Mouse (Mus musculus) C2C12 (cell line): ENCODE measurements at regions not wholly inside any gene's neighbourhood (a gene's known extent, or its start where the extent isn't known, plus 50 kb on each side); places are given as distances from the start of the nearest gene placed in this dataset.
A peak's percentile ranks its signal among the peaks of the same experiment; 100 is the strongest.

Experiments
- H3K27me3 ChIP-seq: one replicate; pipeline ENCODE4 v1.6.1; 2011; ENCODE audit not compliant: control insufficient read depth, insufficient read depth, insufficient read length
- H3K36me3 ChIP-seq: one replicate; pipeline ENCODE4 v1.6.1; 2011; ENCODE audit not compliant: control insufficient read depth, insufficient read depth
- H3K4me3 ChIP-seq: one replicate; pipeline ENCODE4 v1.5.1; 2011; ENCODE audit warnings: mild to moderate bottlenecking, control low read depth; ENCODE audit not compliant: poor library complexity, insufficient read depth, severe bottlenecking
- H3K79me2 ChIP-seq: one replicate; pipeline ENCODE4 v1.6.1; 2011; ENCODE audit not compliant: control insufficient read depth, insufficient read depth
- H3K79me3 ChIP-seq: one replicate; pipeline ENCODE4 v1.6.1; 2011; ENCODE audit warnings: low read depth, control low read depth
- H3ac ChIP-seq: one replicate; pipeline ENCODE3; 2011; ENCODE audit warnings: low read depth; ENCODE audit not compliant: control insufficient read depth, insufficient read length
- CEBPB ChIP-seq: IDR thresholded peaks from one replicate; pipeline ENCODE4 v1.6.1; 2011; ENCODE audit warnings: low read depth, mild to moderate bottlenecking, control low read depth, moderate library complexity
- CTCF ChIP-seq: IDR thresholded peaks from one replicate; pipeline ENCODE4 v1.5.1; 2011; ENCODE audit not compliant: control insufficient read depth, insufficient read depth, insufficient read length
- FOSL1 ChIP-seq: IDR thresholded peaks from one replicate; pipeline ENCODE4 v1.8.0; 2011; ENCODE audit warnings: mild to moderate bottlenecking, low read length; ENCODE audit not compliant: poor library complexity, insufficient read depth, severe bottlenecking
- MAX ChIP-seq: IDR thresholded peaks from one replicate; pipeline ENCODE4 v1.6.1; 2011; ENCODE audit warnings: mild to moderate bottlenecking, control low read depth
- MYOD1 ChIP-seq: IDR thresholded peaks from one replicate; pipeline ENCODE4 v1.6.1; 2011; ENCODE audit warnings: low read depth; ENCODE audit not compliant: control insufficient read depth, insufficient read length
- MYOG ChIP-seq: IDR thresholded peaks from one replicate; pipeline ENCODE4 v1.6.1; 2011; ENCODE audit not compliant: control insufficient read depth, insufficient read length; ENCODE audit errors: extremely low read depth
- USF1 ChIP-seq: IDR thresholded peaks from one replicate; pipeline ENCODE4 v1.6.1; 2011; ENCODE audit warnings: low read depth, mild to moderate bottlenecking, control low read depth, moderate library complexity

GRCm38 (mm10) chr1:119344046-119344445, 78.0 kb downstream of the Inhbb start:
- no peak overlapping the region for H3ac ChIP-seq

GRCm38 (mm10) chr1:119335171-119335570, 86.9 kb downstream of the Inhbb start:
- H3K79me3 ChIP-seq = no peaks in the 10 kb centered on the region
- H3K4me3 ChIP-seq = no peak overlapping the region
- H3K27me3 ChIP-seq = no peaks in the 10 kb centered on the region
- H3K79me2 ChIP-seq = no peaks in the 10 kb centered on the region
- H3ac ChIP-seq = no peak overlapping the region
- H3K36me3 ChIP-seq = no peaks in the 10 kb centered on the region
- TF ChIP-seq MAX = no peak
- TF ChIP-seq USF1 = no peak
- no peak for TF ChIP-seq CEBPB
- no peak for TF ChIP-seq FOSL1
- no peak for TF ChIP-seq MYOG
- no peak for TF ChIP-seq CTCF
- TF ChIP-seq MYOD1 = no peak

More at GRCm38 (mm10) chr1:119344046-119344445, 78.0 kb downstream of the Inhbb start:
- no peaks in the 10 kb centered on the region for H3K27me3 ChIP-seq
- TF ChIP-seq MYOD1 = no peak
- TF ChIP-seq CEBPB = no peak
- no peak overlapping the region for H3K4me3 ChIP-seq
- H3K79me3 ChIP-seq = no peaks in the 10 kb centered on the region
- no peaks in the 10 kb centered on the region for H3K36me3 ChIP-seq
- no peaks in the 10 kb centered on the region for H3K79me2 ChIP-seq

- no peak overlapping the region for H3K4me3 ChIP-seq
- H3K79me2 ChIP-seq = no peaks in the 10 kb centered on the region
- no peaks in the 10 kb centered on the region for H3K79me3 ChIP-seq
- H3ac ChIP-seq = no peak overlapping the region
- no peaks in the 10 kb centered on the region for H3K27me3 ChIP-seq
- no peak for TF ChIP-seq CTCF
- TF ChIP-seq MAX = no peak
- peak; percentile 75 for TF ChIP-seq USF1
- no peaks in the 10 kb centered on the region for H3K36me3 ChIP-seq
These were observed 91.2 kb downstream of the Inhbb start for GRCm38 (mm10) chr1:119330751-119331326.

- Histone ChIP-seq H3K79me2 (no peaks in the 10 kb centered on the region), H3K4me3 (no peak overlapping the region), H3K36me3 (no peaks in the 10 kb centered on the region), H3K79me3 (no peaks in the 10 kb centered on the region), H3K27me3 (peaks cover under 1% of the 10 kb centered on the region), H3ac (no peak overlapping the region)
- no peak for TF ChIP-seq FOSL1
- no peak for TF ChIP-seq MYOD1
- TF ChIP-seq CEBPB = no peak
These were observed 92.2 kb downstream of the Inhbb start for GRCm38 (mm10) chr1:119329693-119330434.

GRCm38 (mm10) chr1:119328921-119329692, 92.9 kb downstream of the Inhbb start:
- Histone ChIP-seq H3ac (no peak overlapping the region), H3K36me3 (no peaks in the 10 kb centered on the region), H3K4me3 (no peak overlapping the region), H3K79me3 (no peaks in the 10 kb centered on the region), H3K27me3 (peaks cover 8% of the 10 kb centered on the region), H3K79me2 (no peaks in the 10 kb centered on the region)
- no peak for TF ChIP-seq MAX
- no peak for TF ChIP-seq CEBPB
- no peak for TF ChIP-seq CTCF
- TF ChIP-seq USF1 = no peak
- TF ChIP-seq MYOD1 = no peak
- TF ChIP-seq MYOG = no peak
- no peak for TF ChIP-seq FOSL1

GRCm38 (mm10) chr1:119324551-119324950, 97.5 kb downstream of the Inhbb start:
- Histone ChIP-seq H3K27me3 (peaks cover 9% of the 10 kb centered on the region), H3K79me2 (no peaks in the 10 kb centered on the region), H3K36me3 (no peaks in the 10 kb centered on the region), H3K79me3 (no peaks in the 10 kb centered on the region), H3K4me3 (no peak overlapping the region), H3ac (no peak overlapping the region)
- TF ChIP-seq CTCF (no peak), MYOG (no peak), MYOD1 (no peak), FOSL1 (no peak), CEBPB (no peak), MAX (no peak), USF1 (no peak)
